Mouse (Mus musculus) heart, adult 8-10 months (tissue): ENCODE measurements around the gene Gm10447. TPM values are rescaled to one million over a fixed set of nuclear protein-coding genes. Genes with fewer than 3 reads are reported as not detected.

Experiments used
- microRNA-seq: library from miRNA; unstranded; fragments of <30 nt; microRNA quantifications from one replicate; pipeline ENCODE4 v1.2.0, GENCODE M21; 2022
- total RNA-seq, 4 experiments: library from RNA; stranded (reverse); gene quantifications; 2 replicates each; pipeline ENCODE4 v1.2.4; 2022

Gm10447 gene
- total RNA-seq, 4 experiments from 2014 or later: not detected

Small RNA genes lying within 50 kb of the gene (microRNA-seq; reads per million reads assigned to microRNA genes)
- not detected for gene Mir6920

Other genes with a start within 250 kb of the Gm10447 start
- 100 to 1,000 TPM; 113 to 135 (median 122) TPM for gene Hspa4, start 156.7 kb downstream of the Gm10447 start, total RNA-seq
- 10 to 100 TPM in 1 of 4 experiments, 1 to 10 TPM in 3; 6.6 to 10.6 (median 6.7) TPM for gene Zcchc10, start 132.4 kb downstream of the Gm10447 start, total RNA-seq
- 10 to 100 TPM; 73.2 to 91.8 (median 82.4) TPM for gene Aff4, start 106.3 kb downstream of the Gm10447 start, total RNA-seq
- not detected for gene Leap2, start 33.9 kb downstream of the Gm10447 start, total RNA-seq
- 1,000 to 10,000 TPM; 2,591 to 2,839 (median 2,740) TPM for gene Uqcrq, start 26.3 kb downstream of the Gm10447 start, total RNA-seq
- gene Gdf9, start 26.1 kb downstream of the Gm10447 start, total RNA-seq: under 1 TPM; 0.14 to 0.44 (median 0.29) TPM
- gene Shroom1, start 95 bp upstream of the Gm10447 start, total RNA-seq: under 1 TPM; 0.57 to 0.82 (median 0.73) TPM
- not detected for gene Gm9837, start 13.4 kb upstream of the Gm10447 start, total RNA-seq
- gene Gm9945, start 23.1 kb upstream of the Gm10447 start, total RNA-seq: not detected
- gene Sowaha, start 23.2 kb upstream of the Gm10447 start, total RNA-seq: under 1 TPM; 0.22 to 0.44 (median 0.34) TPM
- gene Sept8, start 62.1 kb upstream of the Gm10447 start, total RNA-seq: 10 to 100 TPM; 22.3 to 27.2 (median 25.6) TPM
- gene Kif3a, start 110.3 kb upstream of the Gm10447 start, total RNA-seq: 10 to 100 TPM in 1 of 4 experiments, 1 to 10 TPM in 3; 8.2 to 10.3 (median 8.8) TPM
- gene Il4, start 161.6 kb upstream of the Gm10447 start, total RNA-seq: not detected
- gene Il13, start 177.6 kb upstream of the Gm10447 start, total RNA-seq: not detected